Mouse (Mus musculus) cerebellum, adult 2 months (tissue): ENCODE results near the gene Megf6. TPM values are rescaled to one million over a fixed set of nuclear protein-coding genes. Genes with fewer than 3 reads are reported as not detected.
A peak's percentile ranks its signal among the peaks of the same experiment; 100 is the strongest.

Experiments used
- DNase-seq, 2 experiments: peaks; one replicate each; pipeline ENCODE4 v3.0.0; 2021
- H3K27ac ChIP-seq: fragments of 200-500 bp; 2 replicates; pipeline ENCODE4 v1.5.1; 2012; ENCODE audit warnings: low read length, control low read depth, inconsistent platforms; ENCODE audit not compliant: insufficient read depth
- H3K27me3 ChIP-seq: fragments of 200-500 bp; 2 replicates; pipeline ENCODE4 v1.6.1; 2012; ENCODE audit warnings: inconsistent platforms, mild to moderate bottlenecking, low read length, moderate library complexity; ENCODE audit not compliant: control insufficient read depth, insufficient read depth
- H3K4me1 ChIP-seq: fragments of 200-500 bp; 2 replicates; pipeline ENCODE4 v1.6.1; 2011; ENCODE audit warnings: low read length; ENCODE audit not compliant: control insufficient read depth, insufficient read depth
- H3K4me3 ChIP-seq: fragments of 200-500 bp; replicated peaks from 2 replicates; pipeline ENCODE3; 2011; ENCODE audit warnings: mild to moderate bottlenecking, low read depth, low read length, control low read depth; ENCODE audit not compliant: insufficient read depth
- CTCF ChIP-seq: fragments of 200-500 bp; IDR thresholded peaks from 2 replicates; pipeline ENCODE4 v1.5.1; 2011; ENCODE audit warnings: low read depth, mild to moderate bottlenecking, control low read depth, low read length, moderate library complexity, borderline replicate concordance; ENCODE audit not compliant: insufficient read depth
- POLR2A ChIP-seq: fragments of 200-500 bp; IDR thresholded peaks from 2 replicates; pipeline ENCODE4 v1.6.1; 2011; ENCODE audit warnings: low read length, control low read depth, borderline replicate concordance; ENCODE audit not compliant: insufficient read depth
- WGBS: fragments of 180-500 bp; shearing (Covaris S2); methylation state at CpG from one replicate; pipeline ENCODE4 v1.1.7; 2018; 5-methylcytosine and 5-hydroxymethylcytosine counted together
- polyA plus RNA-seq: library from polyadenylated mRNA; depleted of rRNA; stranded (reverse); fragments of >200 nt; gene quantifications from 2 replicates; pipeline ENCODE4 v1.2.3, GENCODE M21; 2012

The Megf6 gene
- polyA plus RNA-seq, 1 experiment, result 2.6 TPM

DNA sequence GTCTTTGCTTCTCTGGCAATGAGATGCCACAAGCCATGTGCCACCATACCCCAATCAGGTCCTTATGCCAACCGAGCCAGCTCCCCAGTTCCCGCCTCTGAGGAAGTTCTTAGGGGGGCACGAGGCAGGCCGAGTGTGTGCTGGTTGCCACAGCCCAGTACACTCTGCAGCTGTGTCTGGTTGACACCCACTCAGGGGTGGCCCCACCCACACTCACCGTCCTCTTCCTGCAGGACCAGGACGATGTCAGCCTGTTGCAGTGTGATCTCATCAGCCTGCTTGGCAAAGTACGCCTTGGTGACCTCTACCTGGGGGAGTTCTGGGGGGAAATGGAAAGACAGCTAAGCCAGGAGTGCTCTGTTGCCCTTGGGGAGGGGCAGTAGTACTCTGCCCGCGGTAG lies 109.0 kb downstream of the Megf6 start:
- no peak overlapping the region for H3K4me3 ChIP-seq
- no peak for DNase-seq
- TF ChIP-seq CTCF (no peak), POLR2A (no peak)
- no peak overlapping the region for H3K27ac ChIP-seq
- WGBS, result 57% methylated on average over 9 of the region's 9 CpGs
- H3K27me3 ChIP-seq, result no peaks in the 10 kb centered on the region
- H3K4me1 ChIP-seq, result no peaks in the 10 kb centered on the region

DNA sequence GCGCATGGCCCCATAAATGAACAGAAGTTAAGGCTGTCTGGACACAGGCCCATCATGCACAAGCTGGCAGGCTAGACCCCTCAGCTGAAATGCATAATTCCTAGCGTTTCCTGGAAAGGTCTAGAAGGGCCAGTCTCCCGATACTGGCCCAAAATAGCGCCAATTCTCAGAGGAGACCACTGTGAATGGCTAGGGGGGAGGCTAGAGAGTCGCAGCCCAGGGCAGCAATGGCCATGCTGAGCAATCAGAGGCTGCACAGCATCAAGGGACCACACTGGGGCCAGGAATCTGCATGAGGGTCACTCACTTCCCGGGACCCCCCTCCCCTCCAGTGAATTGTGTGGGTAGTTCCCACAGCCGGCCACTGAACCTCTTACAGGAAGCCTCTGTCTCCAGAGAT lies 113.1 kb downstream of the Megf6 start:
- 48% methylated on average over 7 of the region's 7 CpGs for WGBS
- DNase-seq, result no peak
- Histone ChIP-seq H3K4me3 (no peak overlapping the region), H3K4me1 (no peaks in the 10 kb centered on the region), H3K27me3 (no peaks in the 10 kb centered on the region), H3K27ac (no peak overlapping the region)
- TF ChIP-seq CTCF, result no peak
- TF ChIP-seq POLR2A, result no peak

DNA sequence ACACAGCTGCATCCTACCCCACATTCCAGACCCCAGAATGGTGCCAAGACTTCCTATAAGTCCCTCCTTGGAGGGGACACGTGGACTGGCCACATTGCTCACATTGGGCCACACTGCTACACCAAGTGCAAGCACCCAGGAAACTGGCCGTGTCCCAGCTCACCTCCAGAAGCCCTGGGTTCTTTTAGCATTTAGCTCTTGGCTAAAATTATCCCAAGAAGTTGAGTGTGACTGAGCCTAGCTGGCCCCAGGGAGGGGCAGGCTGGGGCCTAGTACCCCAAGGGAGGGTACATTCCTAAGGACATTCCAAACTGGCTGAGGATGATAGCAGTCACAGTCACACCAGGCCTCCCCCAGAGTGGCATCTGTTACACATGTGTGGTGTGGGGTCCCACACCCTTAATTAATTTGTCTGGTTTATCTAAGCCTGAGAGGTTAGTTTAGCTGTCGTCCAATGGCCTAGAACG lies 123.2 kb downstream of the Megf6 start:
- no peak overlapping the region for H3K4me3 ChIP-seq
- no peak for TF ChIP-seq POLR2A
- TF ChIP-seq CTCF, result no peak
- H3K27me3 ChIP-seq, result no peaks in the 10 kb centered on the region
- no peak overlapping the region for H3K27ac ChIP-seq
- WGBS, result 75% methylated on average over 4 of the region's 4 CpGs
- no peaks in the 10 kb centered on the region for H3K4me1 ChIP-seq
- no peak for DNase-seq

DNA sequence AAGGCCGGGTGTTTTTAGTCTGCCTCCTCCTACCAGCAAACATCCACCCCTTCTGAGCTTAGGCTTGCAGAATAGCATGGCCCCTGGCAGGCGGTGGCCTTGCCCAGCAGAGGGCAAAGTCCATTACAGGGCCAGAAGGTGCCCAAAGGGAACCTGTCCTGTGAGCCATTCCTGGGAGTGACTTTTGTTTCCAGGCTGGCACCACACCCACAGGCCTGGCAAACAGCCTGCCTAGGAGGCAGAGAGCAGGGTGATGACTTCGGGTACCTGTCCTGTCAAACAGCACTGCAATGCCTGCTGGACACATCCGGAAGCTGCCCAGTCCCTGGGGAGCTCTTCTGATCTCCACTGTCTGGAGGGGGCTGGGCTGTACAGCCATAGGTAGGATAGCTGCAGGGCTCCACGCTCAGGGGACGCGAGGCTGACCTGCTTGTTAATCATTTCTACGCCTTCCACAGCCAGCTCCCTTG lies 123.8 kb downstream of the Megf6 start:
- Histone ChIP-seq H3K27ac (no peak overlapping the region), H3K4me1 (no peaks in the 10 kb centered on the region), H3K4me3 (no peak overlapping the region), H3K27me3 (no peaks in the 10 kb centered on the region)
- no peak for DNase-seq
- WGBS, result 61% methylated on average over 8 of the region's 8 CpGs
- TF ChIP-seq CTCF, result no peak
- TF ChIP-seq POLR2A, result no peak

DNA sequence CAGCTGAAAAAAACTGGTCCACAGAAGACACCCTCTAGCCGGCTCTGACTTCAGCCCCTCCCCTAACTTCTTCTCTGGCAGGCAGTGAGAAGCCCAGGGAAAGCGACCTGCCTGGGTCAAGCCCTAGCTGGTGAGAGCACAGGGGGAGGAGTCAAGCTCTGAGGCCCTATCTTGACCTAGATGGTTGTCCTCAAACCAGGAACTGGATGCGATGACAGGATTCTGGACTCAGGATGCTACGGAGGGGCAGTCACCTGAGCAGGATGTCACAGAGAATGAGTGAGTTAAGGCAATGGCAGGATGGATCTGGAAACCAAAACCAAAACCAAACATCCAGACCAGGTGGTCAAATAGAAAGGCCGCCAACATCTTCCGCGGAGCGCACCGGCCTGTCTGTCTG lies 127.2 kb downstream of the Megf6 start:
- Histone ChIP-seq H3K27ac (no peak overlapping the region), H3K27me3 (peaks cover 2% of the 10 kb centered on the region; the same call in 1 of the 2 replicates), H3K4me3 (no peak overlapping the region), H3K4me1 (no peaks in the 10 kb centered on the region)
- no peak for TF ChIP-seq POLR2A
- no peak for TF ChIP-seq CTCF
- DNase-seq, result no peak
- WGBS, result 55% methylated on average over 9 of the region's 9 CpGs

DNA sequence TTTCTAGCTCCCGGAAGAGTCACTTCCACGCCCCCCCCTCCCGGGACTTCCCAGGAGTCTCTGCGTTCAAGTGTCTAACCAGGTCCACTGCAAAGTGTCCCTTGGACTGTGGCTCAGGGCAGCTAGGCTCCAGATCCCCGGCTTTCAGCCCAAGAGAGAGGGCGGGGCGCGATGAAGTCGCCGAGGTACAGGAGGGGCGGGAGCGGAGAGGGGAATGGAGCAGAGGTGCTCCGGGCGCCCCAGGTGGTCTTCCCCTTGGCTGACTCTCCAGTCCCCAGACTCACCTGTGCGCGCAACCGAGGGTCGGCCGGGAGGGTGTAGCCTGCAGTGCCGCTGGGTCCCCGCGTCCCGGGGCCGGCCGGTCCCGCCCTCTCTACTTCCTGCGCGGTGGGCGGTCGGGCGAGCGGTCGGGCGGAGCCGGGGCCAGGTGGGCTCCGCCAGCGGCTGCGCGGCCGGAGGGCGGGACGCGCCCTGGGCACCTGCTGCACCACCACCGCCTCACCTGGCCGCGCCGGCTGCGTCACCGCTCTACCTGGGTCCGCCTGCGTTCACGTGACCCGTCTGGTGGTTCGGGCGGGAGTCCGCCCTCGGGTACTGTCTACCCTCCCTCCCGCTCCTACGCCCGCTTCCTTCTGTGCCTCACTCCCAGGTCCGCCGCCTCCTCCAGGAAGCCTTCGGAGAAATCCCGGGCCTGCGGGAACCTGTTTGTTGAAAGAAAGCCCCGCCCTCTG lies 129.2 kb downstream of the Megf6 start:
- H3K4me3 ChIP-seq, result no peak overlapping the region
- H3K27me3 ChIP-seq, result peaks cover 2% of the 10 kb centered on the region; the same call in 1 of the 2 replicates
- WGBS, result 2% methylated on average over 56 of the region's 66 CpGs

DNA sequence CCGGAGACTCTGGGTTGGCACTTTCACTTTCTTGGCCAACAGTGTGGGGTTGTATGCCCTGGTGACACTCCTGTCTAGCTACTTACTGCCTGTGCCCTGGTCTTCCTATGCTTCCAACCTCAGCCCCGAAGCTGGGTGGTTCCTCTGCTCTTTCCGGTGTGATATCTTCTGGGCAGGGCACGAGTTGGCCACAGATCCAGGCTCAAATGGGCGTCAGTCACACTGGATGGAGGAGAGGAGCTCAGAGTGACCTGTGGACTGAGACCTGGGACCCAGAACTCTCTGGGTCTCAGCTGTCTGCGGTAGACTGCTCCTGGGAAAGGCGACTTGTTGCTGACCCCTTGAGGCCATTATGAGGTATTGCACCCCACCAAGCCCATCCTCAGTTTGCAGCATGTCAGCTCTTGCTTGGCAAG lies 130.9 kb downstream of the Megf6 start, which contains the start of gene Arhgef16:
TSS of gene Arhgef16 (minus strand) at position 211 of the 416 bp plus-strand sequence.
- Histone ChIP-seq H3K4me1 (no peaks in the 10 kb centered on the region), H3K27ac (no peak within 1 kb of the TSS), H3K27me3 (peaks cover 2% of the 10 kb centered on the region; the same call in 1 of the 2 replicates), H3K4me3 (no peak within 1 kb of the TSS)
- peak; percentile 18 to 51 for DNase-seq
- 23% methylated on average over 7 of the region's 7 CpGs for WGBS
- TF ChIP-seq POLR2A (no peak), CTCF (peak; percentile 91)

More for the DNA sequence above, 129.2 kb downstream of the Megf6 start:
- Histone ChIP-seq H3K27ac (no peak overlapping the region), H3K4me1 (no peaks in the 10 kb centered on the region)
- TF ChIP-seq CTCF, result no peak
- TF ChIP-seq POLR2A, result no peak
- no peak for DNase-seq

DNA sequence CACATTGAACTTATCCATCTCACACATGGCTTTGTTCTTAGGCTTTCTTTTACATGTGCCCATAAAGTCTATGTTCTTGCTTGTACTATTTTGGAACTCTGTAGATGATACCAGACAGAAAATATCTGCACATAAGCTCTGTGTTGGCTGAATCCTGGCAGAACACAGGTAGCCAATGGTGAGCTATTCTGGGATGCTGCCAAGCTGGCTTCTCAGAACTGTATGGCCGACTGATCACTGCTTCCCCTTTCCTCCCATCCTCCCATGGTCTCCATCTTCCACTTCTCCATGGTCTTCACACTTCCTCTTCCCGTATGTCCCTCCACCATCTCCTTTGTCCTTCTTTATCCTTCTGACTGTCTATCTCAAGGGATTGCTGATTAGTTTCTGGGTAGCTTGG lies 138.6 kb downstream of the Megf6 start:
- Histone ChIP-seq H3K4me1 (no peaks in the 10 kb centered on the region; the same call in 1 of the 2 replicates), H3K27me3 (no peaks in the 10 kb centered on the region), H3K27ac (no peak overlapping the region), H3K4me3 (no peak overlapping the region)
- TF ChIP-seq CTCF (no peak), POLR2A (no peak)
- no peak for DNase-seq
- 56% methylated on average over 2 of the region's 2 CpGs for WGBS
